Mouse (Mus musculus): Measurements from ENCODE around the gene Jdp2.
"Not testable (repeated sequence)": the region's sequence is repeated elsewhere in the genome, so short reads cannot be mapped to it uniquely, and the experiment has no call there.

DNA sequence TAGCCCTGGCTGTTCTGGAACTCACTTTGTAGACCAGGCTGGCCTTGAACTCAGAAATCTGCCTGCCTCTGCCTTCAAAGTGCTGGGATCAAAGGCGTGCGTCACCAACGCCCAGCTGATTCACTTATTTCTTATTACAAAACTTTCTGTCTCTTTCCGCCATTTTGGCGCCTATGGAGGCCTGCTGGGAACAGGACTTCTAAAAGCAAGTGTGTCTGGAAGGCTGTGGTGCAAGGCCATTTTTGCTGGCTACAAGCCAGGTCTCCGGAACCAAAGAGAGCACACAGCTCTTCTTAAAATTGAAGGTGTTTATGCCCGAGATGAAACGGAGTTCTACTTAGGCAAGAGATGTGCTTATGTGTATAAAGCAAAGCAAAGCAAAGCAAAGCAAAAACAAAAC, 63.4 kb downstream of the Jdp2 start:
- TF ChIP-seq CTCF (conservative IDR thresholded peaks at IDR 0.05; ENCODE audit: insufficient read depth, insufficient read length, low read depth, low read length); POLR2A (IDR thresholded peaks at IDR 0.05; ENCODE audit: low read depth, low read length): not testable (repeated sequence)

Data from kidney, adult 2 months (tissue).